Mouse (Mus musculus) heart, adult 2 months (tissue): Measurements from ENCODE around the gene Dot1l.

Experiments
- CTCF ChIP-seq: fragments of 200-600 bp; IDR thresholded peaks from 2 replicates; pipeline ENCODE4 v1.8.1; 2022; ENCODE audit warnings: antibody characterized with exemption, mild to moderate bottlenecking, moderate library complexity
- POLR2A ChIP-seq: fragments of 200-500 bp; IDR thresholded peaks from 2 replicates; pipeline ENCODE4 v1.6.1; 2011; ENCODE audit warnings: mild to moderate bottlenecking, low read depth, low read length, control low read depth; ENCODE audit not compliant: insufficient read depth

GRCm38 (mm10) chr10:80819406-80819805 is 64.4 kb downstream of the Dot1l start:
- no peak for TF ChIP-seq POLR2A
- TF ChIP-seq CTCF = no peak
